Mouse (Mus musculus) E14TG2a.4 (cell line): ENCODE data around the gene Rplp2.

Experiments
- H3K27me3 ChIP-seq: 2 replicates; pipeline ENCODE4 v1.6.1; 2014; ENCODE audit warnings: low read length, control low read depth; ENCODE audit not compliant: insufficient read depth
- H3K36me3 ChIP-seq: 2 replicates; pipeline ENCODE4 v1.6.1; 2014; ENCODE audit warnings: low read length, control low read depth; ENCODE audit not compliant: insufficient read depth
- H3K4me1 ChIP-seq: replicated peaks from 2 replicates; pipeline ENCODE4 v1.6.1; 2014; ENCODE audit warnings: low read depth, low read length, control low read depth
- H3K4me3 ChIP-seq: replicated peaks from 2 replicates; pipeline ENCODE4 v1.5.1; 2014; ENCODE audit warnings: mild to moderate bottlenecking, low read length
- H3K9me3 ChIP-seq: 2 replicates; pipeline ENCODE4 v1.6.1; 2014; ENCODE audit warnings: low read length, control low read depth
- CTCF ChIP-seq: conservative IDR thresholded peaks from 2 replicates; pipeline ENCODE4 v1.5.1; 2014; ENCODE audit warnings: low read length
- NANOG ChIP-seq: IDR thresholded peaks from 2 replicates; pipeline ENCODE4 v1.6.1; 2014; ENCODE audit warnings: borderline replicate concordance, low read length, mixed read lengths
- POU5F1 ChIP-seq: IDR thresholded peaks from 2 replicates; pipeline ENCODE4 v1.6.1; 2014; ENCODE audit warnings: low read length, borderline replicate concordance

Gene Rplp2

GRCm38 (mm10) chr7:141416144-141416841 is 30.9 kb upstream of the Rplp2 start:
- no peaks in the 10 kb centered on the region for H3K9me3 ChIP-seq
- no peaks in the 10 kb centered on the region for H3K27me3 ChIP-seq
- H3K4me3 ChIP-seq, result peak overlapping the region; percentile 11; the same call in 1 of the 2 replicates
- peaks cover 8% of the 10 kb centered on the region for H3K36me3 ChIP-seq
- peaks cover 54% of the 10 kb centered on the region for H3K4me1 ChIP-seq
- TF ChIP-seq CTCF, result no peak
- no peak for TF ChIP-seq NANOG

- Histone ChIP-seq H3K4me1 (peaks cover 56% of the 10 kb centered on the region), H3K4me3 (no peak overlapping the region), H3K9me3 (no peaks in the 10 kb centered on the region), H3K27me3 (no peaks in the 10 kb centered on the region), H3K36me3 (no peaks in the 10 kb centered on the region)
- TF ChIP-seq POU5F1, result no peak
- no peak for TF ChIP-seq NANOG
- TF ChIP-seq CTCF, result no peak
These were observed 29.2 kb upstream of the Rplp2 start for GRCm38 (mm10) chr7:141417731-141418681.

- no peak overlapping the region for H3K4me3 ChIP-seq
- no peaks in the 10 kb centered on the region for H3K27me3 ChIP-seq
- TF ChIP-seq NANOG (no peak), POU5F1 (no peak), CTCF (no peak)
- H3K4me1 ChIP-seq, result peaks cover 50% of the 10 kb centered on the region
- H3K36me3 ChIP-seq, result no peaks in the 10 kb centered on the region
- H3K9me3 ChIP-seq, result no peaks in the 10 kb centered on the region
These were observed 28.2 kb upstream of the Rplp2 start for GRCm38 (mm10) chr7:141418970-141419369.

DNA sequence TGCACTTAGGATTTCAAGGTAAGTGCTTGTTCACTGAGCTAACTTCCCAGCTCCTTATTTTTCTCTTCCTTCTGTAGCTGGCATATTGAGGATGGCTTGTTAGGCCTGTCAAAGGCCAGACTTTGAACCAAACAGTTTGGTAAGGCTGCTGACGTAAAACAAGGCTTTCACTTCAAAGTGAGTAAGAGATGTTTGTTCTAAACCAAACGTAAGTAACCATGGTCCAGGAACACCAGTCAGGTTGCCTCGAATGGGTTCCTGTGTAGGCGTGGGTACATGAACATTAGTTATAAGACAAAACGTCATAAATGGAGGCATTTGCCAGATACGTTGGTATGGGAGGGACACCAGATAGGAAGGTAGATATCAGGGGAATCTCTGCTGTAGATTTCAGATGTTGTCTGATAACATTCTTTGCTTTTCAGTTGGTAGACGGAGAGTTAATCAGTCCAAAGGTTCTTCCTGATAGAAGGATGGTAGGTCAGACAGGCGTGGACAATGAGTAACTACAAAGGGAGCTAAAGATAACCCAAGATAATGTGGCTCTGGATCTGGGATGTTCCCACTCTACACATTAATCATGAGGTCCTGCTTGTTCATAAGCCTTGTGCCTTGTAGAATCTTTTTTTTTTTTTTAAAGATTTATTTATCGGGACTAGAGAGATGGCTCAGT is 27.0 kb upstream of the Rplp2 start:
- no peak for TF ChIP-seq NANOG
- TF ChIP-seq POU5F1, result no peak
- no peak for TF ChIP-seq CTCF
- Histone ChIP-seq H3K4me1 (peaks cover 50% of the 10 kb centered on the region), H3K9me3 (no peaks in the 10 kb centered on the region), H3K4me3 (no peak overlapping the region), H3K36me3 (no peaks in the 10 kb centered on the region), H3K27me3 (no peaks in the 10 kb centered on the region)

GRCm38 (mm10) chr7:141423811-141424210 is 23.4 kb upstream of the Rplp2 start:
- Histone ChIP-seq H3K4me1 (peaks cover 48% of the 10 kb centered on the region), H3K4me3 (no peak overlapping the region), H3K9me3 (no peaks in the 10 kb centered on the region), H3K36me3 (no peaks in the 10 kb centered on the region), H3K27me3 (no peaks in the 10 kb centered on the region; the same call in 1 of the 2 replicates)
- TF ChIP-seq POU5F1, result no peak
- no peak for TF ChIP-seq NANOG
- no peak for TF ChIP-seq CTCF

- peak overlapping the region; percentile 46; the same call in 1 of the 2 replicates for H3K4me3 ChIP-seq
- no peaks in the 10 kb centered on the region; the same call in 1 of the 2 replicates for H3K27me3 ChIP-seq
- H3K9me3 ChIP-seq, result no peaks in the 10 kb centered on the region
- no peak for TF ChIP-seq CTCF
- TF ChIP-seq NANOG, result no peak
- peaks cover 72% of the 10 kb centered on the region for H3K4me1 ChIP-seq
- H3K36me3 ChIP-seq, result peaks cover 21% of the 10 kb centered on the region
These were observed 20.0 kb upstream of the Rplp2 start for GRCm38 (mm10) chr7:141426948-141427730.

GRCm38 (mm10) chr7:141428701-141429100 is 18.5 kb upstream of the Rplp2 start:
- Histone ChIP-seq H3K27me3 (no peaks in the 10 kb centered on the region; the same call in 1 of the 2 replicates), H3K4me1 (peaks cover 86% of the 10 kb centered on the region), H3K36me3 (peaks cover 37% of the 10 kb centered on the region), H3K9me3 (no peaks in the 10 kb centered on the region), H3K4me3 (peak overlapping the region; percentile 66)
- no peak for TF ChIP-seq POU5F1
- TF ChIP-seq NANOG, result no peak
- TF ChIP-seq CTCF, result no peak
